Mouse (Mus musculus) limb, embryonic 15.5 days (tissue): ENCODE data around the gene Hist1h2ao. TPM values are rescaled to one million over a fixed set of nuclear protein-coding genes. Genes with fewer than 3 reads are reported as not detected.
"Not testable (repeated sequence)": the region's sequence is repeated elsewhere in the genome, so short reads cannot be mapped to it uniquely, and the experiment has no call there.

Experiments
- ATAC-seq: fragments of 200-750 bp; cut with Nextera tagmentation; 2 replicates; pipeline ENCODE4 v1.8.0; 2017; ENCODE audit warnings: low read depth, moderate TSS enrichment; ENCODE audit not compliant: insufficient number of reproducible peaks, low FRiP score, low TSS enrichment
- H3K27ac ChIP-seq: fragments of 300-500 bp; sonication (generic); 2 replicates; pipeline ENCODE4 v1.5.1; 2015; ENCODE audit warnings: moderate library complexity, mild to moderate bottlenecking, inconsistent platforms
- H3K27me3 ChIP-seq: fragments of 300-500 bp; sonication (generic); 2 replicates; pipeline ENCODE4 v1.6.1; 2015; ENCODE audit warnings: inconsistent platforms
- H3K36me3 ChIP-seq: fragments of 300-500 bp; sonication (generic); 2 replicates; pipeline ENCODE4 v1.6.1; 2015; ENCODE audit warnings: inconsistent platforms
- H3K4me1 ChIP-seq: fragments of 300-500 bp; sonication (generic); 2 replicates; pipeline ENCODE4 v1.6.1; 2015; ENCODE audit warnings: inconsistent platforms
- H3K4me2 ChIP-seq: fragments of 300-500 bp; sonication (generic); 2 replicates; pipeline ENCODE4 v1.6.1; 2015; ENCODE audit warnings: mild to moderate bottlenecking, inconsistent platforms
- H3K4me3 ChIP-seq: fragments of 300-500 bp; sonication (generic); 2 replicates; pipeline ENCODE4 v1.5.1; 2015; ENCODE audit warnings: mild to moderate bottlenecking, inconsistent platforms
- H3K9ac ChIP-seq: fragments of 300-500 bp; sonication (generic); 2 replicates; pipeline ENCODE4 v1.6.1; 2015; ENCODE audit warnings: inconsistent platforms
- H3K9me3 ChIP-seq: fragments of 300-500 bp; sonication (generic); 2 replicates; pipeline ENCODE4 v1.6.1; 2016; ENCODE audit warnings: inconsistent platforms
- WGBS: fragments of 180-500 bp; shearing (Covaris S2); methylation state at CpG from one replicate; pipeline ENCODE4 v1.1.7; 2015; 5-methylcytosine and 5-hydroxymethylcytosine counted together
- polyA plus RNA-seq: library from polyadenylated mRNA; unstranded; fragments of >200 nt; fragmentation: Nextera tagmentation; extraction: Ambion mirVana; gene quantifications from 2 replicates; pipeline ENCODE4 v1.2.1, GENCODE M21; 2015

Gene Hist1h2ao
- polyA plus RNA-seq, 1 experiment from 2014 or later = not detected

- peak within 1 kb of the TSS; percentile 83 for H3K27ac ChIP-seq
- H3K4me3 ChIP-seq = peak within 1 kb of the TSS; percentile 38
- not testable (repeated sequence) for H3K9me3 ChIP-seq, H3K9ac ChIP-seq, H3K27me3 ChIP-seq, H3K36me3 ChIP-seq
- ATAC-seq = peak; percentile 93
- peaks cover 25% of the 10 kb centered on the region for H3K4me1 ChIP-seq
- peak within 1 kb of the TSS; percentile 53 for H3K4me2 ChIP-seq
- WGBS = under 1% methylated on average over 37 of the region's 63 CpGs
Measured at GRCm38 (mm10) chr13:21786899-21787629, 23.2 kb upstream of the Hist1h2ao start, which contains the start of the genes Hist1h2an and Hist1h2bp. TSS of gene Hist1h2an (minus strand) at chr13:21787218. TSS of gene Hist1h2bp (plus strand) at chr13:21787461.

GRCm38 (mm10) chr13:21787760-21788593 lies 22.3 kb upstream of the Hist1h2ao start:
- ATAC-seq = no peak
- peaks cover 20% of the 10 kb centered on the region for H3K4me1 ChIP-seq
- H3K9ac ChIP-seq = no peak overlapping the region
- H3K4me3 ChIP-seq = peak overlapping the region; percentile 38
- H3K4me2 ChIP-seq = peak overlapping the region; percentile 53
- H3K36me3 ChIP-seq = no peaks in the 10 kb centered on the region
- peak overlapping the region; percentile 71 for H3K27ac ChIP-seq
- no peaks in the 10 kb centered on the region for H3K9me3 ChIP-seq
- 15% methylated on average over 17 of the region's 21 CpGs for WGBS
- H3K27me3 ChIP-seq = no peaks in the 10 kb centered on the region

- 65% methylated on average over 6 of the region's 6 CpGs for WGBS
- H3K27me3 ChIP-seq = no peaks in the 10 kb centered on the region
Measured at GRCm38 (mm10) chr13:21789925-21790324, 20.3 kb upstream of the Hist1h2ao start.

GRCm38 (mm10) chr13:21790601-21791283 lies 19.5 kb upstream of the Hist1h2ao start:
- Histone ChIP-seq H3K4me3 (peak overlapping the region; percentile 8), H3K27ac (no peak overlapping the region)
- WGBS = 10% methylated on average over 18 of the region's 18 CpGs

More at GRCm38 (mm10) chr13:21789925-21790324, 20.3 kb upstream of the Hist1h2ao start:
- peaks cover 11% of the 10 kb centered on the region for H3K4me1 ChIP-seq
- ATAC-seq = no peak
- H3K9me3 ChIP-seq = no peaks in the 10 kb centered on the region
- H3K4me3 ChIP-seq = no peak overlapping the region
- H3K4me2 ChIP-seq = no peak overlapping the region
- H3K27ac ChIP-seq = no peak overlapping the region
- H3K9ac ChIP-seq = no peak overlapping the region
- H3K36me3 ChIP-seq = no peaks in the 10 kb centered on the region

GRCm38 (mm10) chr13:21795584-21795983 lies 14.7 kb upstream of the Hist1h2ao start:
- no peak overlapping the region for H3K4me3 ChIP-seq
- ATAC-seq = no peak
- H3K27ac ChIP-seq = no peak overlapping the region
- no peaks in the 10 kb centered on the region for H3K27me3 ChIP-seq
- peaks cover 4% of the 10 kb centered on the region for H3K4me1 ChIP-seq
- H3K9ac ChIP-seq = no peak overlapping the region
- no peak overlapping the region for H3K4me2 ChIP-seq
- 87% methylated on average over 7 of the region's 7 CpGs for WGBS
- H3K36me3 ChIP-seq = no peaks in the 10 kb centered on the region
- no peaks in the 10 kb centered on the region for H3K9me3 ChIP-seq

More at GRCm38 (mm10) chr13:21790601-21791283, 19.5 kb upstream of the Hist1h2ao start:
- ATAC-seq = no peak
- Histone ChIP-seq H3K36me3 (no peaks in the 10 kb centered on the region), H3K27me3 (no peaks in the 10 kb centered on the region), H3K9ac (0 out of 2 replicates have a peak overlapping the region, but pooled peaks have one; percentile 18), H3K4me1 (peaks cover 11% of the 10 kb centered on the region), H3K9me3 (no peaks in the 10 kb centered on the region), H3K4me2 (peak overlapping the region; percentile 35)

GRCm38 (mm10) chr13:21797163-21797562 lies 13.1 kb upstream of the Hist1h2ao start:
- ATAC-seq, H3K4me1 ChIP-seq, H3K4me3 ChIP-seq, H3K27ac ChIP-seq, H3K27me3 ChIP-seq, H3K9me3 ChIP-seq, H3K9ac ChIP-seq, H3K4me2 ChIP-seq, H3K36me3 ChIP-seq: not testable (repeated sequence)

GRCm38 (mm10) chr13:21803058-21803457 lies 7.2 kb upstream of the Hist1h2ao start:
- H3K4me2 ChIP-seq, H3K4me3 ChIP-seq, H3K36me3 ChIP-seq, H3K27ac ChIP-seq, H3K9ac ChIP-seq, H3K9me3 ChIP-seq, H3K4me1 ChIP-seq, H3K27me3 ChIP-seq: not testable (repeated sequence)
- peak; percentile 14; the same call in 1 of the 2 replicates for ATAC-seq
- no CpG with 5 or more reads among the region's 4 CpGs for WGBS

GRCm38 (mm10) chr13:21811074-21811473 lies 809 bp downstream of the Hist1h2ao start:
- H3K9ac ChIP-seq, H3K27me3 ChIP-seq, H3K27ac ChIP-seq, H3K36me3 ChIP-seq, H3K4me3 ChIP-seq, H3K4me2 ChIP-seq, H3K9me3 ChIP-seq, H3K4me1 ChIP-seq, ATAC-seq: not testable (repeated sequence)
- WGBS = no CpG with 5 or more reads among the region's 8 CpGs

- H3K36me3 ChIP-seq, H3K9me3 ChIP-seq, H3K9ac ChIP-seq, H3K4me1 ChIP-seq, H3K27ac ChIP-seq, H3K27me3 ChIP-seq: not testable (repeated sequence)
- no CpG with 5 or more reads among the region's 24 CpGs for WGBS
- peak; percentile 59 for ATAC-seq
- Histone ChIP-seq H3K4me3 (peak within 1 kb of the TSS; percentile 19), H3K4me2 (peak within 1 kb of the TSS; percentile 33)
Measured at GRCm38 (mm10) chr13:21811539-21811938, 1.3 kb downstream of the Hist1h2ao start, which contains the start of gene Hist1h4m. TSS of gene Hist1h4m (plus strand) at chr13:21811746.

- not testable (repeated sequence) for H3K27me3 ChIP-seq, H3K36me3 ChIP-seq, H3K9me3 ChIP-seq, H3K4me1 ChIP-seq, H3K27ac ChIP-seq, H3K9ac ChIP-seq
- peak; percentile 40; the same call in 1 of the 2 replicates for ATAC-seq
- Histone ChIP-seq H3K4me3 (peak overlapping the region; percentile 19), H3K4me2 (peak overlapping the region; percentile 33)
- 0% methylated on average over 14 of the region's 14 CpGs for WGBS
Measured at GRCm38 (mm10) chr13:21812092-21812491, 1.8 kb downstream of the Hist1h2ao start.

GRCm38 (mm10) chr13:21820082-21820890 lies 10.0 kb downstream of the Hist1h2ao start:
- H3K4me1 ChIP-seq, H3K4me2 ChIP-seq, H3K9ac ChIP-seq, H3K4me3 ChIP-seq, H3K27ac ChIP-seq, H3K36me3 ChIP-seq, H3K9me3 ChIP-seq, ATAC-seq, H3K27me3 ChIP-seq: not testable (repeated sequence)
- WGBS = 73% methylated on average over 8 of the region's 16 CpGs
